ENCODE assay signal across 15 mouse cellular contexts in genomic region chr1:74343161-74343560, GRCm38 (mm10). TPM values are rescaled to one million over a fixed set of nuclear protein-coding genes. Genes with fewer than 3 reads are reported as not detected.
DNase-seq lines count a peak whose midpoint lies in the region; ATAC-seq and TF ChIP-seq lines count a peak whose summit lies in the region.
"Had no signal": no experiment of that assay in that cellular context is flagged by ENCODE, and none has a peak within 500 bp of the region (broad histone marks: within the 10 kb centered on the region; RNA-seq: fewer than 3 reads in every experiment).

No protein-coding gene starts in this region.

- H3K9me3 ChIP-seq in midbrain, embryonic 11.5 days (ENCODE audit: control insufficient read depth, low read length), result no peaks in the 10 kb centered on the region
- no peaks in the 10 kb centered on the region for H3K9me3 ChIP-seq in midbrain, embryonic 14.5 days (ENCODE audit: control insufficient read depth, low read length)
- H3K9me3 ChIP-seq in kidney, postnatal 0 days (replicated peaks; ENCODE audit: low read length), result no peaks in the 10 kb centered on the region
- no peaks in the 10 kb centered on the region for H3K9me3 ChIP-seq in midbrain, embryonic 16.5 days (replicated peaks; ENCODE audit: control insufficient read depth, low read length, poor library complexity, severe bottlenecking)
- H3K9me3 ChIP-seq: heart, embryonic 15.5 days; liver, embryonic 15.5 days had no signal

- H3K9ac ChIP-seq in midbrain, embryonic 11.5 days (ENCODE audit: low read length), result no peak overlapping the region
- H3K9ac ChIP-seq in midbrain, embryonic 14.5 days (replicated peaks; ENCODE audit: low read length), result no peak overlapping the region
- no peak overlapping the region for H3K9ac ChIP-seq in kidney, postnatal 0 days (ENCODE audit: low read depth, low read length)
- H3K9ac ChIP-seq in midbrain, embryonic 16.5 days (ENCODE audit: low read depth, low read length), result 0 out of 2 replicates have a peak overlapping the region, but pooled peaks have one; percentile 25
- H3K9ac ChIP-seq: heart, embryonic 15.5 days; hindbrain, embryonic 14.5 days; liver, embryonic 15.5 days had no signal

- H3K4me3 ChIP-seq in gastrocnemius, adult 2 months, result no peak overlapping the region
- no peak overlapping the region for H3K4me3 ChIP-seq in midbrain, embryonic 11.5 days (ENCODE audit: low read depth, low read length)
- H3K4me3 ChIP-seq in midbrain, embryonic 14.5 days (replicated peaks; ENCODE audit: low read depth, low read length), result no peak overlapping the region
- no peak overlapping the region for H3K4me3 ChIP-seq in kidney, postnatal 0 days (replicated peaks; ENCODE audit: low read depth, low read length)
- no peak overlapping the region for H3K4me3 ChIP-seq in midbrain, embryonic 16.5 days (ENCODE audit: low read depth, low read length)
- H3K4me3 ChIP-seq: heart, embryonic 15.5 days; layer of hippocampus, adult 2 months; liver, embryonic 15.5 days had no signal

- H3K36me3 ChIP-seq in midbrain, embryonic 11.5 days (ENCODE audit: control insufficient read depth, insufficient read depth, low read length), result no peaks in the 10 kb centered on the region
- no peaks in the 10 kb centered on the region for H3K36me3 ChIP-seq in midbrain, embryonic 14.5 days (ENCODE audit: control insufficient read depth, insufficient read depth, low read length)
- H3K36me3 ChIP-seq in kidney, postnatal 0 days (ENCODE audit: insufficient read depth, low read length), result no peaks in the 10 kb centered on the region
- no peaks in the 10 kb centered on the region for H3K36me3 ChIP-seq in midbrain, embryonic 16.5 days (ENCODE audit: control insufficient read depth, insufficient read depth, low read length)
- H3K36me3 ChIP-seq: liver, embryonic 15.5 days had no signal

- H3K4me1 ChIP-seq in midbrain, embryonic 11.5 days (ENCODE audit: control insufficient read depth, insufficient read depth, low read length), result 0 out of 2 replicates have a peak, but pooled peaks cover 2% of the 10 kb centered on the region
- no peaks in the 10 kb centered on the region for H3K4me1 ChIP-seq in midbrain, embryonic 14.5 days (ENCODE audit: control insufficient read depth, insufficient read depth, low read length)
- H3K4me1 ChIP-seq in kidney, postnatal 0 days (replicated peaks; ENCODE audit: insufficient read depth, low read length), result 0 out of 2 replicates have a peak, but pooled peaks cover 17% of the 10 kb centered on the region
- no peaks in the 10 kb centered on the region for H3K4me1 ChIP-seq in midbrain, embryonic 16.5 days (ENCODE audit: control insufficient read depth, insufficient read depth, low read length)

- ATAC-seq in midbrain, embryonic 11.5 days (ENCODE audit: low FRiP score), result no peak
- no peak for ATAC-seq in midbrain, embryonic 14.5 days (ENCODE audit: low FRiP score, low TSS enrichment)
- ATAC-seq in kidney, postnatal 0 days (replicated peaks; ENCODE audit: low FRiP score, low read depth), result 0 out of 2 replicates have a peak, but pooled peaks have one; percentile 34
- no peak for ATAC-seq in midbrain, embryonic 16.5 days

- intact Hi-C loops in gastrocnemius, adult 2 months (cut with DNase I), result no loop called here
- intact Hi-C loops in gastrocnemius, postnatal 36 days (cut with DNase I), result no loop called here

- no peak overlapping the region for H3K4me2 ChIP-seq in midbrain, embryonic 11.5 days
- H3K4me2 ChIP-seq in midbrain, embryonic 14.5 days (ENCODE audit: low read length), result no peak overlapping the region
- H3K4me2 ChIP-seq in kidney, postnatal 0 days (ENCODE audit: low read length), result no peak overlapping the region
- no peak overlapping the region for H3K4me2 ChIP-seq in midbrain, embryonic 16.5 days (ENCODE audit: low read length)
- H3K4me2 ChIP-seq: heart, embryonic 15.5 days; hindbrain, embryonic 14.5 days; liver, embryonic 15.5 days had no signal

- H3K27ac ChIP-seq in gastrocnemius, adult 2 months, result peak overlapping the region; percentile 61
- no peak overlapping the region for H3K27ac ChIP-seq in midbrain, embryonic 11.5 days (ENCODE audit: low read depth, low read length)
- no peak overlapping the region for H3K27ac ChIP-seq in midbrain, embryonic 14.5 days (replicated peaks; ENCODE audit: low read depth, low read length)
- H3K27ac ChIP-seq in kidney, postnatal 0 days, result peak overlapping the region; percentile 79
- no peak overlapping the region for H3K27ac ChIP-seq in midbrain, embryonic 16.5 days (ENCODE audit: low read length)
- H3K27ac ChIP-seq: heart, embryonic 15.5 days; hindbrain, embryonic 14.5 days; layer of hippocampus, adult 2 months; liver, embryonic 15.5 days had no signal

- no peak for DNase-seq in gastrocnemius, adult 2 months
- no peak for DNase-seq in gastrocnemius, postnatal 36 days
- peak; percentile 69 for DNase-seq in midbrain, embryonic 11.5 days (ENCODE audit: low spot score, missing footprints)
- no peak for DNase-seq in midbrain, embryonic 14.5 days
- DNase-seq in kidney, postnatal 0 days (ENCODE audit: low spot score), result peak; percentile 35
- no peak for DNase-seq in ovary, postnatal 14 days (ENCODE audit: low spot score)
- DNase-seq in lung, adult 18-20 months, result no peak
- DNase-seq: adrenal gland, adult 8-10 months; right cerebral cortex, postnatal 14 days had no signal

- TF ChIP-seq CTCF in gastrocnemius, adult 2 months (IDR thresholded peaks at IDR 0.05), result no peak
- no peak for TF ChIP-seq CTCF in kidney, postnatal 0 days (IDR thresholded peaks at IDR 0.05; ENCODE audit: low read depth)

- WGBS in midbrain, embryonic 11.5 days, result 83% methylated on average over 5 of the region's 5 CpGs
- 65% methylated on average over 5 of the region's 5 CpGs for WGBS in midbrain, embryonic 14.5 days
- 36% methylated on average over 5 of the region's 5 CpGs for WGBS in kidney, postnatal 0 days
- 54% methylated on average over 5 of the region's 5 CpGs for WGBS in midbrain, embryonic 16.5 days

- no peaks in the 10 kb centered on the region for H3K27me3 ChIP-seq in midbrain, embryonic 11.5 days (ENCODE audit: control insufficient read depth, insufficient read depth, low read length)
- no peaks in the 10 kb centered on the region for H3K27me3 ChIP-seq in midbrain, embryonic 14.5 days (ENCODE audit: control insufficient read depth, insufficient read depth, low read length)
- H3K27me3 ChIP-seq in kidney, postnatal 0 days (ENCODE audit: insufficient read depth, low read length), result no peaks in the 10 kb centered on the region
- H3K27me3 ChIP-seq in midbrain, embryonic 16.5 days (ENCODE audit: control insufficient read depth, insufficient read depth, low read depth, low read length), result no peaks in the 10 kb centered on the region
- H3K27me3 ChIP-seq: heart, embryonic 15.5 days; liver, embryonic 15.5 days had no signal

RNA-seq across cellular contexts. Expression of gene Catip, which starts 18.7 kb away (rescaled TPM):
- total RNA-seq in gastrocnemius, adult 2 months (2021), result under 1 TPM in 1 of 2 experiments, not detected in 1; 0.13 TPM
- under 1 TPM in 1 of 2 experiments, not detected in 1; 0.12 TPM for total RNA-seq in gastrocnemius, postnatal 36 days (2021)
- polyA plus RNA-seq in midbrain, embryonic 11.5 days (2014; fragmentation: Nextera tagmentation; extraction: Ambion mirVana), result 0.05 and 0.22 TPM in 2 replicates
- 0.30 and 0.57 TPM in 2 replicates for polyA plus RNA-seq in midbrain, embryonic 14.5 days (2014; fragmentation: Nextera tagmentation; extraction: Ambion mirVana)
- polyA plus RNA-seq in kidney, postnatal 0 days (2015; fragmentation: Nextera tagmentation; extraction: Ambion mirVana), result 0.59 and 0.75 TPM in 2 replicates
- 2.0 and 2.5 TPM in 2 replicates for polyA plus RNA-seq in midbrain, embryonic 16.5 days (2015; fragmentation: Nextera tagmentation; extraction: Ambion mirVana)
- total RNA-seq: common myeloid progenitor, adult 5-6 weeks had no signal
- polyA plus RNA-seq: liver, embryonic 15.5 days had no signal

RNA-seq across cellular contexts. Expression of gene Slc11a1, which starts 31.8 kb away (rescaled TPM):
- 1 to 10 TPM; 3.8 to 5.6 TPM for total RNA-seq in gastrocnemius, adult 2 months (2021)
- total RNA-seq in gastrocnemius, postnatal 36 days (2021), result 1 to 10 TPM; 3.0 to 3.9 TPM
- polyA plus RNA-seq in midbrain, embryonic 11.5 days (2014; fragmentation: Nextera tagmentation; extraction: Ambion mirVana), result 1.6 and 2.1 TPM in 2 replicates
- 0.51 and 2.7 TPM in 2 replicates for polyA plus RNA-seq in midbrain, embryonic 14.5 days (2014; fragmentation: Nextera tagmentation; extraction: Ambion mirVana)
- 2.6 and 3.6 TPM in 2 replicates for polyA plus RNA-seq in kidney, postnatal 0 days (2015; fragmentation: Nextera tagmentation; extraction: Ambion mirVana)
- polyA plus RNA-seq in midbrain, embryonic 16.5 days (2015; fragmentation: Nextera tagmentation; extraction: Ambion mirVana), result 1.2 and 2.4 TPM in 2 replicates

RNA-seq across cellular contexts. Expression of gene Tmbim1, which starts 37.7 kb away (rescaled TPM):
- total RNA-seq in gastrocnemius, adult 2 months (2021), result 10 to 100 TPM; 35.2 to 35.4 TPM
- total RNA-seq in gastrocnemius, postnatal 36 days (2021), result 10 to 100 TPM; 23.0 to 28.8 TPM
- 6.4 and 7.0 TPM in 2 replicates for polyA plus RNA-seq in midbrain, embryonic 11.5 days (2014; fragmentation: Nextera tagmentation; extraction: Ambion mirVana)
- 3.8 and 5.6 TPM in 2 replicates for polyA plus RNA-seq in midbrain, embryonic 14.5 days (2014; fragmentation: Nextera tagmentation; extraction: Ambion mirVana)
- polyA plus RNA-seq in kidney, postnatal 0 days (2015; fragmentation: Nextera tagmentation; extraction: Ambion mirVana), result 27.8 and 30.8 TPM in 2 replicates
- polyA plus RNA-seq in midbrain, embryonic 16.5 days (2015; fragmentation: Nextera tagmentation; extraction: Ambion mirVana), result 6.2 and 8.4 TPM in 2 replicates

RNA-seq across cellular contexts. Expression of gene Ctdsp1, which starts 48.1 kb away (rescaled TPM):
- total RNA-seq in gastrocnemius, adult 2 months (2021), result 100 to 1,000 TPM in 1 of 2 experiments, 10 to 100 TPM in 1; 92.2 to 111 TPM
- 10 to 100 TPM; 82.2 to 97.4 TPM for total RNA-seq in gastrocnemius, postnatal 36 days (2021)
- polyA plus RNA-seq in midbrain, embryonic 11.5 days (2014; fragmentation: Nextera tagmentation; extraction: Ambion mirVana), result 33.4 and 37.9 TPM in 2 replicates
- 8.6 and 17.1 TPM in 2 replicates for polyA plus RNA-seq in midbrain, embryonic 14.5 days (2014; fragmentation: Nextera tagmentation; extraction: Ambion mirVana)
- 73.3 and 75.8 TPM in 2 replicates for polyA plus RNA-seq in kidney, postnatal 0 days (2015; fragmentation: Nextera tagmentation; extraction: Ambion mirVana)
- polyA plus RNA-seq in midbrain, embryonic 16.5 days (2015; fragmentation: Nextera tagmentation; extraction: Ambion mirVana), result 12.5 and 13.7 TPM in 2 replicates

RNA-seq across cellular contexts. Expression of gene Pnkd, which starts 58.4 kb away (rescaled TPM):
- 10 to 100 TPM; 45.4 to 70.5 TPM for total RNA-seq in gastrocnemius, adult 2 months (2021)
- total RNA-seq in gastrocnemius, postnatal 36 days (2021), result 10 to 100 TPM; 53.4 to 54.8 TPM
- 83.9 and 84.6 TPM in 2 replicates for polyA plus RNA-seq in midbrain, embryonic 11.5 days (2014; fragmentation: Nextera tagmentation; extraction: Ambion mirVana)
- 99.0 and 107 TPM in 2 replicates for polyA plus RNA-seq in midbrain, embryonic 14.5 days (2014; fragmentation: Nextera tagmentation; extraction: Ambion mirVana)
- 162 and 169 TPM in 2 replicates for polyA plus RNA-seq in kidney, postnatal 0 days (2015; fragmentation: Nextera tagmentation; extraction: Ambion mirVana)
- 117 and 125 TPM in 2 replicates for polyA plus RNA-seq in midbrain, embryonic 16.5 days (2015; fragmentation: Nextera tagmentation; extraction: Ambion mirVana)

Comparison
In these comparisons a context has a peak if more than half of its experiments do, and no peak if none do; other contexts are left out.
1. DNase-seq: peak in midbrain, embryonic 11.5 days (single experiment) and kidney, postnatal 0 days (single experiment); none in gastrocnemius, adult 2 months (single experiment), gastrocnemius, postnatal 36 days (0 of 2), midbrain, embryonic 14.5 days (single experiment), ovary, postnatal 14 days (single experiment) and lung, adult 18-20 months (0 of 2).
2. H3K27ac ChIP-seq: peak in gastrocnemius, adult 2 months (single experiment) and kidney, postnatal 0 days (single experiment); none in midbrain, embryonic 11.5 days (single experiment), midbrain, embryonic 14.5 days (single experiment) and midbrain, embryonic 16.5 days (single experiment).